ENCODE assay signal across 11 mouse cellular contexts in the genomic region with DNA sequence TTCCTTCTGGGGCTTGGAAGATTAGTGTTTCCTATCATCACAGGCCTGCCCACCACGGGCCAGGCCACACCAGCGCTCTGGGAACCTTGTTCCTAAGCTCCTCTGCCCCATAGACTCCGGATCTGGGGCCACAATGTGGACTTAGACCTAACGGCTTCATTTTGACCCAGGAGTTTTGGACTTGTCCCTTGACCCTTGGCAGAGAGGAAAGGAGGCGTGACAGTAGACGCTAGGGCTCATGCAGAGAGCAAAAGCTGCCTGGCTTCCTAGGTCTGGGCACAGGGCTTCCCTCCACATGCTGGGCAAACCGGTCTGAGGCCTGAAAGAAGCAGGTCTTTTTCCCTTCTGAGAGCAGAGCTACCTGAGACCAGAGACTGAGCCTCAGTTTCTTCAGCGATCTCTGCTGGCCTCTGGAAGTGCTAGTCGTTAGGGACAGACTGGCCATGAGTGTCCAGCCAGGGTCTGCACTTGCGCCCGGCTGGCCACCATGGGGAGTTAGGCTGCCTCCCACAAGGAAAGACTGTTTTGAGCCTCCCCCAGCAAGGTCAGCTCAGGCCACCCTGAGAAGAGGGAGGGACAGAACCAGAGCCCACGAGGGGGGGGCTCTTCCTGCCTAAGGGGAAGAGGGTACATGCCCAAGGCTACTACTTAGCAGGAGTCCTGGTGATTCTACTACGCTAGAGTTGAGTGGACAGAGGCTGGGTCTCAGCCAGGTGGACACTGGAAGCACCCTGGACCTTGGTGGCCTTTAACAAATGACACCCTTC. TPM values are rescaled to one million over a fixed set of nuclear protein-coding genes. Genes with fewer than 3 reads are reported as not detected.
DNase-seq lines count a peak whose midpoint lies in the region; ATAC-seq lines count a peak whose summit lies in the region.
"Had no signal": no experiment of that assay in that cellular context is flagged by ENCODE, and none has a peak within 500 bp of the region (broad histone marks: within the 10 kb centered on the region; RNA-seq: fewer than 3 reads in every experiment).

No protein-coding gene starts in this region.

- no peak overlapping the region for H3K9ac ChIP-seq in kidney, embryonic 16.5 days (replicated peaks; ENCODE audit: low read length)

- no peaks in the 10 kb centered on the region for H3K9me3 ChIP-seq in kidney, embryonic 16.5 days (ENCODE audit: low read length)

- H3K27ac ChIP-seq in kidney, embryonic 16.5 days (ENCODE audit: low read length), result peak overlapping the region; percentile 41

- DNase-seq in adrenal gland, adult (ENCODE audit: inconsistent age in 2 of 2, low spot score in 1 of 2), result peak; percentile 82 to 87
- DNase-seq in adrenal gland, postnatal 4 days (ENCODE audit: low spot score in 2 of 2), result no peak
- peak; percentile 8 for DNase-seq in layer of hippocampus, adult 9-11 months
- DNase-seq in layer of hippocampus, postnatal 25 days (ENCODE audit: extremely low spot score in 1 of 2, low spot score in 1 of 2), result no peak
- DNase-seq in adrenal gland, postnatal 36 days, result peak; percentile 73 to 79
- no peak for DNase-seq in yolk sac, embryonic 10.5 days (ENCODE audit: low spot score)
- DNase-seq in left cerebral cortex, adult 18-20 months (ENCODE audit: low spot score in 2 of 2), result no peak
- DNase-seq: spleen, adult 18-20 months had no signal

- no peaks in the 10 kb centered on the region for H3K27me3 ChIP-seq in kidney, embryonic 16.5 days (ENCODE audit: insufficient read depth, low read length)

- no peak overlapping the region for H3K4me2 ChIP-seq in kidney, embryonic 16.5 days (replicated peaks; ENCODE audit: low read depth, low read length)

- no peak for ATAC-seq in kidney, embryonic 16.5 days (ENCODE audit: low FRiP score, low TSS enrichment)

- H3K4me3 ChIP-seq in kidney, embryonic 16.5 days (ENCODE audit: low read length), result no peak overlapping the region
- H3K4me3 ChIP-seq: erythroblast, embryonic 14.5 days had no signal

- 52% methylated on average over 13 of the region's 13 CpGs for WGBS in kidney, embryonic 16.5 days

- H3K36me3 ChIP-seq in kidney, embryonic 16.5 days (ENCODE audit: insufficient read depth, low read length), result peaks cover 61% of the 10 kb centered on the region

- H3K4me1 ChIP-seq in kidney, embryonic 16.5 days (ENCODE audit: insufficient read depth, low read length), result peaks cover 50% of the 10 kb centered on the region

RNA-seq across cellular contexts. Expression of a gene that starts 29.0 kb away (rescaled TPM):
- total RNA-seq in adrenal gland, postnatal 4 days (2021), result 10 to 100 TPM; 17.2 to 29.4 TPM
- total RNA-seq in layer of hippocampus, postnatal 25 days (2021), result 1 to 10 TPM; 3.1 to 3.3 TPM
- 10 to 100 TPM; 23.9 to 38.5 TPM for total RNA-seq in adrenal gland, postnatal 36 days (2021)
- polyA plus RNA-seq in kidney, embryonic 16.5 days (2015; fragmentation: Nextera tagmentation; extraction: Ambion mirVana), result 5.1 and 5.9 TPM in 2 replicates
- 1 to 10 TPM; 3.2 to 4.1 TPM for total RNA-seq in left cerebral cortex, adult 18-20 months (2021)
- total RNA-seq: megakaryocyte-erythroid progenitor cell, adult 5-6 weeks had no signal
- polyA plus RNA-seq: erythroblast, embryonic 14.5 days had no signal

Comparison
In these comparisons a context has a peak if more than half of its experiments do, and no peak if none do; other contexts are left out.
1. DNase-seq: peak in adrenal gland, adult (2 of 2), layer of hippocampus, adult 9-11 months (single experiment) and adrenal gland, postnatal 36 days (2 of 2); none in adrenal gland, postnatal 4 days (0 of 2), layer of hippocampus, postnatal 25 days (0 of 2), yolk sac, embryonic 10.5 days (single experiment) and left cerebral cortex, adult 18-20 months (0 of 2).